Mouse (Mus musculus) hindbrain, embryonic 16.5 days (tissue): ENCODE data around the gene Ccdc155. TPM values are rescaled to one million over a fixed set of nuclear protein-coding genes. Genes with fewer than 3 reads are reported as not detected.

Experiments
- ATAC-seq: fragments of 200-750 bp; cut with Nextera tagmentation; 2 replicates; pipeline ENCODE4 v1.8.0; 2017; ENCODE audit warnings: moderate TSS enrichment, moderate library complexity
- H3K27ac ChIP-seq: fragments of 300-500 bp; sonication (generic); 2 replicates; pipeline ENCODE4 v1.5.1; 2014; ENCODE audit warnings: low read depth, mild to moderate bottlenecking, control low read depth, low read length, moderate library complexity
- H3K27me3 ChIP-seq: fragments of 300-500 bp; sonication (generic); replicated peaks from 2 replicates; pipeline ENCODE4 v1.6.1; 2014; ENCODE audit warnings: low read length; ENCODE audit not compliant: control insufficient read depth, insufficient read depth
- H3K36me3 ChIP-seq: fragments of 300-500 bp; sonication (generic); 2 replicates; pipeline ENCODE4 v1.6.1; 2014; ENCODE audit warnings: mild to moderate bottlenecking, low read length, moderate library complexity, mixed read lengths; ENCODE audit not compliant: control insufficient read depth, insufficient read depth
- H3K4me1 ChIP-seq: fragments of 300-500 bp; sonication (generic); 2 replicates; pipeline ENCODE4 v1.6.1; 2014; ENCODE audit warnings: low read depth, low read length; ENCODE audit not compliant: control insufficient read depth, insufficient read depth
- H3K4me2 ChIP-seq: fragments of 300-500 bp; sonication (generic); 2 replicates; pipeline ENCODE4 v1.6.1; 2014; ENCODE audit warnings: mild to moderate bottlenecking, low read length, control low read depth, moderate library complexity
- H3K4me3 ChIP-seq: fragments of 300-500 bp; sonication (generic); 2 replicates; pipeline ENCODE4 v1.5.1; 2014; ENCODE audit warnings: mild to moderate bottlenecking, low read length, control low read depth, moderate library complexity
- H3K9ac ChIP-seq: fragments of 300-500 bp; sonication (generic); 2 replicates; pipeline ENCODE4 v1.6.1; 2014; ENCODE audit warnings: low read depth, mild to moderate bottlenecking, control low read depth, low read length, moderate library complexity
- H3K9me3 ChIP-seq: fragments of 300-500 bp; sonication (generic); 2 replicates; pipeline ENCODE4 v1.6.1; 2014; ENCODE audit warnings: mild to moderate bottlenecking, low read length, moderate library complexity; ENCODE audit not compliant: control insufficient read depth
- WGBS: fragments of 180-500 bp; shearing (Covaris S2); extraction: QIAGEN DNeasy Blood & Tissue Kit; methylation state at CpG from one replicate; pipeline ENCODE4 v1.1.7; 2014; 5-methylcytosine and 5-hydroxymethylcytosine counted together
- polyA plus RNA-seq: library from polyadenylated mRNA; unstranded; fragments of >200 nt; fragmentation: Nextera tagmentation; extraction: Ambion mirVana; gene quantifications from 2 replicates; pipeline ENCODE4 v1.2.1, GENCODE M21; 2015

Ccdc155 gene
- polyA plus RNA-seq, 1 experiment from 2014 or later = 0.54 TPM

GRCm38 (mm10) chr7:45164833-45165232 lies 39.9 kb downstream of the Ccdc155 start:
- Histone ChIP-seq H3K9ac (no peak overlapping the region), H3K36me3 (peaks cover 4% of the 10 kb centered on the region; the same call in 1 of the 2 replicates), H3K4me3 (no peak overlapping the region), H3K9me3 (no peaks in the 10 kb centered on the region), H3K4me1 (peaks cover 24% of the 10 kb centered on the region), H3K27ac (no peak overlapping the region), H3K4me2 (no peak overlapping the region), H3K27me3 (peaks cover 64% of the 10 kb centered on the region)
- ATAC-seq = no peak
- WGBS = 66% methylated on average over 5 of the region's 5 CpGs

GRCm38 (mm10) chr7:45163735-45164490 lies 40.8 kb downstream of the Ccdc155 start, which contains the start of gene Slc17a7:
TSS of gene Slc17a7 (plus strand) at chr7:45163949.
- H3K9ac ChIP-seq = peak within 1 kb of the TSS; percentile 61
- H3K9me3 ChIP-seq = no peaks in the 10 kb centered on the region
- ATAC-seq = no peak
- H3K27me3 ChIP-seq = peaks cover 56% of the 10 kb centered on the region
- peak within 1 kb of the TSS; percentile 45 for H3K4me3 ChIP-seq
- H3K4me2 ChIP-seq = peak within 1 kb of the TSS; percentile 62
- peaks cover 4% of the 10 kb centered on the region; the same call in 1 of the 2 replicates for H3K36me3 ChIP-seq
- 1% methylated on average over 29 of the region's 41 CpGs for WGBS
- H3K27ac ChIP-seq = no peak within 1 kb of the TSS
- H3K4me1 ChIP-seq = peaks cover 24% of the 10 kb centered on the region

- Histone ChIP-seq H3K4me3 (no peak overlapping the region), H3K9ac (no peak overlapping the region), H3K9me3 (no peaks in the 10 kb centered on the region), H3K4me1 (peaks cover 18% of the 10 kb centered on the region), H3K4me2 (no peak overlapping the region; the same call in 1 of the 2 replicates), H3K27me3 (peaks cover 48% of the 10 kb centered on the region), H3K36me3 (peaks cover 4% of the 10 kb centered on the region; the same call in 1 of the 2 replicates), H3K27ac (no peak overlapping the region)
- 75% methylated on average over 9 of the region's 9 CpGs for WGBS
- no peak for ATAC-seq
Measured at GRCm38 (mm10) chr7:45162996-45163615, 41.6 kb downstream of the Ccdc155 start.

- H3K27ac ChIP-seq = peak overlapping the region; percentile 61; the same call in 1 of the 2 replicates
- H3K4me2 ChIP-seq = peak overlapping the region; percentile 79
- peaks cover 8% of the 10 kb centered on the region; the same call in 1 of the 2 replicates for H3K36me3 ChIP-seq
- 23% methylated on average over 6 of the region's 6 CpGs for WGBS
- H3K9me3 ChIP-seq = no peaks in the 10 kb centered on the region
- H3K9ac ChIP-seq = peak overlapping the region; percentile 47
- peaks cover 13% of the 10 kb centered on the region for H3K4me1 ChIP-seq
- H3K27me3 ChIP-seq = peaks cover 46% of the 10 kb centered on the region
- no peak; the same call in 1 of the 2 replicates for ATAC-seq
- H3K4me3 ChIP-seq = peak overlapping the region; percentile 45
Measured at GRCm38 (mm10) chr7:45162551-45162950, 42.1 kb downstream of the Ccdc155 start.

GRCm38 (mm10) chr7:45161612-45162473 lies 42.8 kb downstream of the Ccdc155 start:
- peak; percentile 95 for ATAC-seq
- peak overlapping the region; percentile 45 for H3K4me3 ChIP-seq
- H3K4me2 ChIP-seq = peak overlapping the region; percentile 79
- H3K36me3 ChIP-seq = peaks cover 9% of the 10 kb centered on the region; the same call in 1 of the 2 replicates
- peak overlapping the region; percentile 47 for H3K9ac ChIP-seq
- H3K27me3 ChIP-seq = peaks cover 42% of the 10 kb centered on the region
- peaks cover 13% of the 10 kb centered on the region for H3K4me1 ChIP-seq
- H3K27ac ChIP-seq = peak overlapping the region; percentile 61; the same call in 1 of the 2 replicates
- no peaks in the 10 kb centered on the region for H3K9me3 ChIP-seq
- WGBS = 5% methylated on average over 35 of the region's 35 CpGs

- ATAC-seq = no peak
- WGBS = 91% methylated on average over 3 of the region's 3 CpGs
- no peak overlapping the region for H3K4me2 ChIP-seq
- H3K27me3 ChIP-seq = peaks cover 32% of the 10 kb centered on the region
- H3K9me3 ChIP-seq = no peaks in the 10 kb centered on the region
- no peak overlapping the region for H3K9ac ChIP-seq
- peaks cover 13% of the 10 kb centered on the region for H3K4me1 ChIP-seq
- peaks cover 9% of the 10 kb centered on the region; the same call in 1 of the 2 replicates for H3K36me3 ChIP-seq
- no peak overlapping the region for H3K27ac ChIP-seq
- no peak overlapping the region for H3K4me3 ChIP-seq
Measured at GRCm38 (mm10) chr7:45160866-45161265, 43.8 kb downstream of the Ccdc155 start.

GRCm38 (mm10) chr7:45160316-45160800 lies 44.3 kb downstream of the Ccdc155 start:
- Histone ChIP-seq H3K9ac (no peak overlapping the region), H3K36me3 (peaks cover 9% of the 10 kb centered on the region; the same call in 1 of the 2 replicates)
- ATAC-seq = no peak

GRCm38 (mm10) chr7:45158991-45159390 lies 45.7 kb downstream of the Ccdc155 start:
- Histone ChIP-seq H3K9me3 (no peaks in the 10 kb centered on the region), H3K4me1 (peaks cover 16% of the 10 kb centered on the region), H3K9ac (no peak overlapping the region), H3K27ac (no peak overlapping the region), H3K36me3 (peaks cover 9% of the 10 kb centered on the region; the same call in 1 of the 2 replicates), H3K4me2 (no peak overlapping the region), H3K4me3 (no peak overlapping the region), H3K27me3 (peaks cover 14% of the 10 kb centered on the region)
- no peak for ATAC-seq
- 95% methylated on average over 6 of the region's 6 CpGs for WGBS

More at GRCm38 (mm10) chr7:45160316-45160800, 44.3 kb downstream of the Ccdc155 start:
- Histone ChIP-seq H3K27me3 (peaks cover 27% of the 10 kb centered on the region), H3K27ac (no peak overlapping the region), H3K4me1 (peaks cover 13% of the 10 kb centered on the region), H3K4me3 (no peak overlapping the region), H3K9me3 (no peaks in the 10 kb centered on the region), H3K4me2 (no peak overlapping the region)
- WGBS = 92% methylated on average over 6 of the region's 6 CpGs
